Mouse (Mus musculus): ENCODE data around the gene Rara.

GRCm38 (mm10) chr11:98964201-98964615 is 36.6 kb downstream of the Rara start:
- TF ChIP-seq CTCF (IDR thresholded peaks at IDR 0.05; ENCODE audit: control insufficient read depth, insufficient read depth, low read length), result no peak
- no peak for TF ChIP-seq POLR2A (IDR thresholded peaks at IDR 0.05; ENCODE audit: borderline replicate concordance, control insufficient read depth, low read depth, low read length)
